Mouse (Mus musculus) C2C12 (cell line): ENCODE measurements around the gene Olfr963.

Experiments used
- CEBPB ChIP-seq: IDR thresholded peaks from one replicate; pipeline ENCODE4 v1.6.1; 2011; ENCODE audit warnings: low read depth, mild to moderate bottlenecking, control low read depth, moderate library complexity
- CTCF ChIP-seq: IDR thresholded peaks from one replicate; pipeline ENCODE4 v1.5.1; 2011; ENCODE audit not compliant: control insufficient read depth, insufficient read depth, insufficient read length
- MAX ChIP-seq: IDR thresholded peaks from one replicate; pipeline ENCODE4 v1.6.1; 2011; ENCODE audit warnings: mild to moderate bottlenecking, control low read depth
- MYOD1 ChIP-seq: IDR thresholded peaks from one replicate; pipeline ENCODE4 v1.6.1; 2011; ENCODE audit warnings: low read depth; ENCODE audit not compliant: control insufficient read depth, insufficient read length
- MYOG ChIP-seq: IDR thresholded peaks from one replicate; pipeline ENCODE4 v1.6.1; 2011; ENCODE audit not compliant: control insufficient read depth, insufficient read length; ENCODE audit errors: extremely low read depth
- USF1 ChIP-seq: IDR thresholded peaks from one replicate; pipeline ENCODE4 v1.6.1; 2011; ENCODE audit warnings: low read depth, mild to moderate bottlenecking, control low read depth, moderate library complexity

DNA sequence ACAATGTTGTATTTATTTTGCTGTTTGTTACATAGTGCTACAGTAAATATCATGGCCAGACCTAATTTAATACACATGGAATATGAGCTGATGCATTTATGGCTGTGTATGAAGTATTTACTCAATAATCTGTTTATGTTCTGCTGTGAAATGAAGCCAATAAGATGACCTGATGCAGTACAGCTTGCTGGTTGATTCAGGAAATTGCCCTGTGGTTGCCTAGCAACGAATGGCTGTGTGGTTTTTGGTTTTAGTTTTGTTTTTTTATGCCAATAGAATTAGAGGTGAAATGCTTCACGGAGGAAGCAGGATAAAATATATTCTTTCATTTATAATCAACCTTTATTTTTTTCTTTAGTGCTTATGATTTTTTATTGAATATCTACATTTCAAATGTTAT is 12.3 kb downstream of the Olfr963 start:
- TF ChIP-seq CTCF (no peak), MAX (no peak), USF1 (no peak), MYOD1 (no peak), CEBPB (no peak), MYOG (no peak)
